Mouse (Mus musculus) retina, postnatal 1 day (tissue): ENCODE results near the gene Nnat.
"Not testable (repeated sequence)": the region's sequence is repeated elsewhere in the genome, so short reads cannot be mapped to it uniquely, and the experiment has no call there.

Experiments used
- DNase-seq: peaks from one replicate; pipeline ENCODE4 v3.0.0-alpha.2; 2012

Nnat gene

DNA sequence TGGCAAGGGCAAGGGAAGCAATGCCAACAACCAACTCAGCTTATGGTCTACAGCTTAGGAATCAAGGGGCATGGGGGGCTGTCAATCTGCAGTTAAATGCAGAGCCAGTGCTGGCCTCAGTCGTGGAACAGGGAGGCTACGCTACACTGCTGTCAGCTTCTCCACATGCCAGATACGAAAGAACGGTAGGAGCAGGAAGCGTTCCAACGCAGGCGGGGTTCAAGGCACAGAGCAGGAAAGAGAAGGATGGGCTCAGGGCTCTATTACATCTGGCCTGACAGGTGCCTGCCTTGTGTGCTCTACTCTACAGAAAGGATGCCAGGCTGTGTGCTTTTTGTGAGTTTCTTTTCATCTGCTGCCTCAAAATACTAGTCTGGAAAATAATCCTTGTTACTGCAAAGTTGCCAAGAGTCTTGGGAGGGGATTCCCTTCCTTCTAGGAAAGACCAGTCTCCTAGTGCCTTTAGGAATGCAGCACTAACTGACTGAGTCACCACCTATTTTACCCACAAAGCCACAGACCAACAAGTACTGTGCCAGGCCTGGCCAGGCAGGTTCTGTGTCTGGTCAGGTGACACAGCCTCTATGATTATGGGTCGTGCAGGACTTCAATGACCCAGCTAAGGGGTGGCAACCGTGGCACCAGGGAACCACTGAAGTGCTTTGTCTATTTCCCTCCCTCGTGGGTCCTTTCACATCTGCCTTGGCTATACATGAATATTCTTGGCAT is 7.6 kb upstream of the Nnat start:
- DNase-seq, result no peak

DNA sequence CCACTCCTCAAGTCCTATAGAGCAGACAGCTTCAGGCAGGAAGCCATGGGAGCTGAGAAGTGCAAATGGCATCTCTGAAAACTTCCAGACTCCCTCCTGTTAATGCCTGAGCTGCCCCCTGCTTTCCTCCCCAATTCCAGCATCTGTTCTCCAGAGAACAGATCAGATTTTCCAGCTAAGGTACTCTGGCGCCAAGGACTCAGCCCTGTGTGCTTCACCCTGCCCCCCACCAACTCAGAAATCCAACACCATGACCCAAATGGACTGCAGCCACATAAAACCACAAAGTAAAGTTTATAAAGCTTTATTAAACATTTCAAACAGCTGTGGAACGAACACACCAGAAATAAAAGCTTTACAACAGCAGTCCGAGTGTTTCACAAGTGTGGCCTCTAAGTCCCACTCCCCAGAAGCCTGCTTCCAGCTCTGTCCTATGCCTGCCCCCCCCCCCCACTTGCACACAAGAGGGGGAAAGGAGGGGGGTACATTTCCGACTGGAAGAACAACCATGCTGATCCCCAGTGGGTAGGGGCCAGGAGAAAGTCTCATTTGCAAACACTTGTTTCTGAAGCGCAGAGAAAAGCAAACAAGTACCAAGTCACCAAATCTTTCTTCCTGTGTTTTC is 3.7 kb upstream of the Nnat start:
- DNase-seq, result no peak

DNA sequence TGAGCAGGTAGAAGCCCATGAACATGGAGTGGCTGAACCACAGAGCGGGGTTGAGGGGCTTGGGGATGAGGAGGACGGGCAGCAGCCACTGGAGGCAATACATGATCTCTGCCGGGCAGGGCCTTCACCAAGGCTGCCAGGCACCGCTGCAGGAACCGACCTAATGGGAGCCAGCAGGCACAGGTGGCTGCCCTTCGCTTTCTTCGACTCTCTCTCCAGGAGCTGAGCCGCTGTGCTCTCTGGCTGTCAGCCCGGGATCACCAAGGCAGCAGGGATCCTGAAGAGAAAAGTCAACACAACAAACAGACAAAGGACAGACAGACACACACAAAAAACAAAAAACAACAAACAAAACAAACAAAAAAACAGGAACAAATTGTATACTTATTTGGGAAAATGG is 1.8 kb upstream of the Nnat start:
- DNase-seq, result no peak

DNA sequence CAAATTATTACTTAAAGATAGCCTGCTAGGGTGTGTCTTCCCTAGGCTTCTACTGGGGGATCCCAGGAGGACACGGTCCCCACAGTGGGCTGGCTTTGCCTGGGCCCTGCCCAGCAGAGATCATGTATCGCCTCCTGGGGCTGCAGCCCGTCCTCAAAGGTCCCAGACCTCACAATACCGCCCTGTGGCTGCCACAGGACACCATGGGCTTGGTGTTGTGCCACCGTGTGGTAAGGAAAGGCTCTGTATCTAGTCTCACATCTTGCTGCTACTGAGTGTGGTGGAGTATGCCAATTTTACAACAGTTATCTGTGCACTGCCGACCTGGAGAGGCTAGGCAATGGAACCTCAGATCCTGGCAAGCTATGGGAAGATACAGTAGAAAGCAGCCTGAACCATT is 1.4 kb upstream of the Nnat start:
- DNase-seq, result peak; percentile 62

DNA sequence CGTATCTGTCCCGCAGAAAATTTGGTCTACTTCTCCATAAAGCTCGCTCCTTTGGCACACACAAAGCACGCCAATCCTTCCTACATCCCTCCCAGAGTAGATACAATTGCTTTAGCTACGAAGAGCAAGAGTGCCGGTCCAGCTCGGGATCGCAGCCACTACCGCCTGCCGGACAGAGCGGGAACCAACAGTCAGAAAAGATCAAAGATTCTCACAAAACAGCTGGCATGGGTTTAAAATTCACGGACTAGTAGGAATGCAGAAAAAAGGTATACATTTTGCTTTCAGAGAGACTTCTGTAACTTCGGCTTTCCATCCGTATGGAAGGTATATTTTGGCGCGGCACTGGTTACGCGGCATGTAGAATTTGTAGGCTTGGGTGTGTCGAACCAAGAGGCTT is 438 bp upstream of the Nnat start:
- peak; percentile 60 for DNase-seq

DNA sequence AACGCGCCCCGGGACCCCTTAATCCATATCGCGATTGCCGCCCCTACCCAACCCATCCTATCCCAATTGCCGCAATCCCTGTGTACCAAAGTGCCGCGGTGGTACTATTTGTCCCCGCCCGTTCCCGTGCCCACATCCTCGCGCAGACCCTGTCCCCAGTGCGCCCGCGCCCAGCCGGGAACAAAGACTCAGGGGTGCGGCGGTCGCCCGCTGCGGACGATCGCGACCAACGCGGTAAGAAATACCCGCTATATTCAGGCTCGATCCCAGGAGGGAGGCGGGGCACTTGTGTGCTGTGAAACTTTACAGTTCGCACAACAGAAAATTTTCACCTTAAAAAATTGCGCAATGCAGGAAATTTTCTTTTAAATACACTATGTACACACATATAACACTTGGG is 424 bp downstream of the Nnat start:
- no peak for DNase-seq

DNA sequence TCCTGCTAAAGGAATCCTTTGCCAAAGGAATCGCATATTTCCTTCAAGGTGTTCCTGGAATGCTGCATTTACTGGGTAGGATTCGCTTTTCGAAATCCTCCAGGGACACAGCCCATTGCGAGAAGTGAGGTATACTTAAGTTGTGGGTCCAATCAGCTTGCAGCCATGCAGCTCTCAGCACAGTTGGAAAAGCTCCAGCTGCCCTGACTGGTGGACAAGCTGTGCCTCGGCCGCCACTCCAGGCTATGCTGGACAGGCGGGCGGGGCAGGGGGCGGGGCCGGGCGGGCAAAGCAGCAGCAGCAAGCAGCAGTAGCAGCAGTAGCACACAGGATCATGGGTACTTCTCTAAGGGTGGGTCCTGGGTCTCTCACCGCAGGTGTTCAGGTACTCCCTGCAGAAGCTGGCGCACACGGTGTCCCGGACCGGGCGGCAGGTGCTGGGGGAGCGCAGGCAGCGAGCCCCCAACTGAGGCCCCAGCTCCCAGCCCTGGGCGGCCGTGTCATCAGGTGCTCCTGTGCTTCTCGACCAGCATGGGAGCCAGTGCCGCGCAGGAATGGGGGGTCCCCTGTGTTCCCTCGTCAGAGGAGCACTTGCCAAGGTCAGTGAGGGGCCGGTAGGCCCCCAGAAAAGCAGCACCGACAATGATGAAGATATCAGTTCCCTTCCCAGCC is 1.4 kb downstream of the Nnat start:
- peak; percentile 95 for DNase-seq

DNA sequence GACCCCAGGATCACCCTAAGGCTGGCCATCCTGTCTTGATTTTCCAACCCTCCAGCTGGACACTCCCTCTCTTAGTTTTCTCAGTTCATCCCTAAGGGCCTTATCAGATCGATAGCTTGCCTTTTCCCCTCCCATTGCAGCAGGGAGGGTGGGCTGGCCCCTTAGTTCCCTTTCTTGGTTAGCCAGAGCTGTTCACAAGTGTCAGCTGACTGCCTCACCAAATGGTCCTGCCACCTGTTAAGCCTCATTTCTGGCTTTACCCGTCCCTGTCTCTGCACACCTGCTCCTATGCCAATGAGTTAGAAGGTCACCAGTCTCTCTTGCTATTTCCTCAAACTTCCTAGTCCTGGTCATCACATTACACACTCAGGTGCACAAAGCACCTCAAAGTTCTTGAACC is 3.2 kb downstream of the Nnat start:
- DNase-seq, result peak; percentile 48

DNA sequence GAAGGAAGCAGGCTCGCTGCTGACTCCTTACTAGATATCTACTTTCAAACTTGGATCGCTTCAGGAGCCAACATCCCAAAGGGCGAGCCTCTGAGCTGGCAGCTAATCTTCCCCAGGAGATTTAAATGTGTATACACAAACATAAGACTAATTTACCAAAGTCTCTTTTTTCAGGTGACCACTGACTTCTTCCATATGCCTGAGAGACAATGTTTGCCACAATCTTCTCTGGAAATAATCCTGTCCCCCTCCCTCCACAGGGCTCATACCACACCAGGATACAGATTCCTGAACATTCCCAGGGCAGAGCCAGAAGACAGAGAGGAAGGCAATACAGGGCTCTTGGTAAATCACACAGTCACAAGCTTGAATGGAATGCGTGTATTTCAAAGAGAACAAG is 4.8 kb downstream of the Nnat start:
- DNase-seq, result no peak

DNA sequence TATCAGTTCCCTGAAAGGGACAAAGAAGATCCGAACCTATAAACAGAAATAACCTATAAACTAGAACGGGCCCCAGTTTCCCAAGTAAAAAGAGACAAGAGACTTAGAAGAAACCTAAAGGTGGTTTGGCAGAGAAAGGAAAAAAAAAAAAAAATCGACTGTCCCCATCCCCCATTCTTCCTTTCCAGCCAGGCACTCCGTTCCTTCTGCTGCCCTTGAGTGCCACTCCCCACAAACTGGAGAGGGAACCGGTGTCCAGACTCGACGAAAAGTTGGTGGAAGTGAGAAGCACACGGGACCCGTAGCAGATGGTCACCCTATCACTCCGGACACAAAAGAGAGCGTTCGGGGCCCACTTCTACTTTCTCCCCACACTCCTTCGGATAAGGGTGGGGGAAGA is 5.6 kb downstream of the Nnat start:
- DNase-seq, result peak; percentile 11

DNA sequence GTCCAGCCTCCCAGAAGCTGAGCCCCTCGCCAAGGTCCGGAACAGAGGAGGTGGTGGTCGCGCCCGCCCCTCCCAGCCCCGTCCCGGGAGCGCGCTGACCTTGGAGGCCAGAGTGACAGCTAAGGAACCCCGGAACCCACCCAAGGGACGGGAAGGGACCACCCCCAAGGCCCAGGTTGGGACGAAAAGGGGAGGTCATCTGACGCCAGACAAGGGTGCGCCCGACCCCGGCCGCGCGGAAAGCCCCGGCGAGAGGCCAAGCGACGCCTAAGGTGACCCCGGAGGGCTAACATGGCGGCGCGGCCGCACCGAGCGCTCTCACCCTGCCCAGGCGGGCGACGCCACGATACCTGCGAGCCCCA is 6.0 kb downstream of the Nnat start:
- no peak for DNase-seq

DNA sequence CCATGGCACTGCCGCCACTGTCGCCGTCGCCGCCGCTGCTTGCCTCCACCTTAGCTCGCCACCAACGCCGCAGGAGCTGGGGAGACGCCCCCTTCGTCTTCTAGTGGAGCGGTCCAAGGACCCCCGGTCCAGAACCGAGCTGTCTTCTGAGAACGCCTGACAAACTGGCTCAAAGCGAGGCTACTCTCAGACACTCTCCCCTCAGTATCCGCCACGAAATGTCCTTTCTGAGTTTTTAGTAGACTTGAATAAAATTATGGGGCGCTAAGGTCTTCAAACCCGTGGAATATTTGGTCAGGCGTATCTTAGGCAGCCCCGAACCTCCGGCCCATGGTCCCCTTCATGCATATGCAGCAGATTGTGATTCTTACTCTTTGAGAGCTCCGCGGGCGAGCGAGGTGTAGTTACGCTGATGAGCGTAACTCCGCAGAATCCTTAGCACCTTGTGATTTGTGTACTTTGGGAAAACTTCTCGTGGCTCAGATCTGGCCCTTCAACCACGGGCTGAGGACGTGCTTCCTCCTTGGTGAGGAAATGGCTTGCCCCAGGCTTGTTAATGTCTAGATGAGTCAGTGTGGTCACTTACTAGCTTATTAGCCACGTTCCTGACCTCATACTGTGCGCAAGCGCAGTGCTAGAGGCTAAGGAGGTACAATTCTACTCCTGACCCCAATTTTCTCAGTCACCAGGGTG is 6.5 kb downstream of the Nnat start:
- peak; percentile 93 for DNase-seq

DNA sequence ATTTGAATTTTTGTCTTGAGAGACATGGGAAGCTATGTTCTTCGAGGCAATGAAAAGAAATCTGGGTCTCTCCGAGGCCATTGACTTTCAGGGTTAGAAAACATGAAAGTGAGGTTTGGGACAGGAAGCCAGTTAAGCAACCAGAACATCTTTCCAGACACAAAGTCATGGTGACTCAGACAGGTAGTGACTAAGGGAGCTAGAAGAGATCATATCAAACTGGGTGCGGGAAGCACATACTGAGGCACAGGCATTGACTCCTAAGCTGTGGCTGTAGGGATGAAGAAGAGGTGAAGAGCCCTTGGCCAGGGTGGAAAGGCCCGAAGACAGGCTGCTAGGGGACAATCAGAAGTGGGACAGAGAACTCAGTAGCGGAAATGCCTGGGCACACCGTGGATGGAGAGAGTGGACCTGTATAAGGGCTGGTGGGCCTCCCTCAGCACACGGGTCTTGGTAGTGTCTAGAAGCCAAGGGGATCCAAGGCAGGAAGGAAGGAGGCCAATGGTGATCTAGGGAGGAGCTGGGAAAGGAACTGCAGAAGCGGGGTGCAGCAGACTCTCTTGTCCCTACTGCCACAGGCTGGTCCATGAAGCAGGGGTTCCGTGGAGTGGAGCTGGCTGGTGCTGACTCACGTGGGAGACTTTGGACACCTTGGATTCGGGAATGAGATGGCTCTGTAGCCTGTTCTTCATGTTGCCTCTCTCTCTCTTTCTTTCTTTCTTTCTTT is 7.5 kb downstream of the Nnat start:
- no peak for DNase-seq

DNA sequence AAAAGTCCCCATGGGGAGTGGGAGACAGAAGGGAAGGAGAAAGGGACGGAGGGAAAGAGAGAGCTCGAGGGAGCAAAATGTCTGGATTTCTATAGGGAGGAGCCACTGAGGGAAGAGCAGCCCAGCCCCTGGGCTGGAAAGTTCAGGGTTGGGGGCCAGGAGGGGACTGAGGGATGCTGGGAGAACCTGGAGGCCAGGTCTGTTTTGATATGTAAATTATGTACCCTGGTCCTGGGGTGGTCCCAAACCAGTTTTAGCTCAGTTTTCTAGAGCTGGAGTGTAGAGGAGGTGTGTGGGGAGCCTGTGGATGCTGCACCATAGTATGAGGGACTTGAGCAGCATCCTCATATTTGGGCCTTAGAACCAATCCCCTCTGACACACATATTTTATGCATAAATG is 9.0 kb downstream of the Nnat start:
- no peak for DNase-seq

DNA sequence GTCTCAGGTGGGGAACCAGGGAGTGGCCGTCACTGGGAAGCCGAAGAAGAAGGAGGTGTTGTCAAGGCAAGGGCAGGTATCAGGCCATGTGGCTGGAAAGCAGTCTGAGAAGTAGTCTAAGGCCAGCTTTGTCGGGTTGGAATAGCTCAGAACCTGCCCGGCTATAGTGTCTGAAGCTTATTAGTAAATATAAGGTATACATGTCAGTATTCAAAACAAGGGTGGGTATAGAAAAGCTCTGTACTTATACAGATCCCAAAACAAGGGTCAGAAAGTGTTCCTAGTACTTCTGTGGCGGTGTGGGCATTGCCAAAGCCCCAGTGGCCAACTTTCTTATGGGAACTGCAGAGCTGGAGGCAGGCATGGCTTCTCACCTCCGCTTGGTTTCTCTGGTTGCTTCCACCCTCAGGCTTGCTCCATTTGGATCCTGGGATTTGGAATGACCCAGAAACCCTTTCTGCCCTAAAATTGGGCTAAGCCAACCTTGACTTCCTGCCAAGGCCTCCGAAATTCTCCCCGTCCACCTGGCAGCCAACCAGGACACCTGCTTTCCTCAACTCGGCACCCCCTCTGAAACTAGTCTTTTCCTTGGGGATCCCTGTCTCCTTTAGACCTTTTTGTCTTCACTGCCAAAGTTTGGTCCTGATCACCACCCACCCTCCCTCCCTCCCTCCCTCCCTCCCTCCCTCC is 10.1 kb downstream of the Nnat start:
- no peak for DNase-seq

DNA sequence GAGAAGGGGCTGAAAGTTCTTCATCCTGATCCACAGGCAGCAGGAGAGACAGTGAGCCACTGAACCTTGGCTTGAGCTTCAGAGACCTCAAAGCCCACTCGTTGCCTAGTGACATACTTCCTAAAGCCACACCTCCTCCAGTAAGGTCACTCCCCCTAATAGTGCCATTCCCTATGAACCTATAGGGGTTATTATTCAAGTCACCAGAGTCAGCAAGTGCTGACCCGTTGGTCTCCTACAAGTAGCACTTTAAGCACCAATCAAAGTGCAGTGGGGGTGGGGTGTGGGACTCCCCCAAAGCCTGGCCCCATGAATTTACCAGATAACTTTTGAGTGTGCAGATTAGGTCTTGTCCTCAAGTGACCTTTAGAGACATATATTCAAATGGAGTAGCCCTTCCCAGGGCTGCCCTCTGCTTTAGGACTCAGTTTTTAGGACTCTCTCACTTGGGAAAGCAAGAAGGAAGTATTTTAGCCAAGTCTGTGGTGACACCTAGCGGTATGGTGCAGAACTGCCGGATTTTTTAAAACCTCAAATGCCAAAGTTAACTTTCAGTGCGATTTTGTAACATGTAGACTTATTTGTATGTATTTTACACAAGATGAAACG is 11.4 kb downstream of the Nnat start, which contains the start of gene Blcap:
TSS of gene Blcap (minus strand) at position 51 of the 609 bp plus-strand sequence.
- peak; percentile 83 for DNase-seq

DNA sequence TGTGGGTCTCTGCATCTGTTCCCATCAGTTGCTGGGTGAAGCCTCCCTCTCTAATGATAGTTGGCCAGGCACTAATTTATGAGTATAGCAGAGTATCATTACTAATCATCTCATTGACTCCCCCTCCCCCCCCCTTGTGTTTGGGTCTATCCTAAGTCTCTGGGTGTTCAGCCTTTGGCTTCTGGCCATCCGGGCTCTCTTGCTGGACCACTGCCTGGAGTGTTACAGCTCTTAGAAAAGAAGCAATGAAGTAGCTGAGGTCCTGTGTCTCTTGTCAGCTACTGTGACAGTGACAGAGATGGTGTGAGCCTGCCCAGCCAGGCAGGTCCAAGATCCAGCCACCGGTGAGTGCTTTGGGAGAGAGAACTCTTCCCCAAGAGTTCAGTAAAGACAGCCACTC is 12.9 kb downstream of the Nnat start:
- no peak for DNase-seq

DNA sequence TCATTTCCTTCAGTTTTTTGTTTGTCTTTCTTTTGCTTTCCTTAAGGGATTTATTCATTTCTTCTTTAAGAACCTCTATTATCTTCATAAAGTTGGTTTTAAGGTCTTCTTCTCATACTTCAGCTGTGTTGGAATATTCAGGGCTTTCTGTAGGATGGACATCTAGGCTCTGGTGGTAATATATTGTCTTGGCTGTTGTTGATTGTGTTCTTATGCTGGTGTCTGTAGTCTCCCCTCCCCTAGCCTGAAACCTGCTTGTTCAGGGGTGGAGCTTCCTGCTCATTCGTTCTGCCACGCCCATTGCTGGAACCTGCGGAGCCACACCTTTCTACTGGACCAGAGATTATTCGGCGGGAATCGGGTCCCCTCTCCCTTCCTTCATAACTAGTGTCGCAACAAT is 25.5 kb downstream of the Nnat start:
- DNase-seq, result not testable (repeated sequence)

DNA sequence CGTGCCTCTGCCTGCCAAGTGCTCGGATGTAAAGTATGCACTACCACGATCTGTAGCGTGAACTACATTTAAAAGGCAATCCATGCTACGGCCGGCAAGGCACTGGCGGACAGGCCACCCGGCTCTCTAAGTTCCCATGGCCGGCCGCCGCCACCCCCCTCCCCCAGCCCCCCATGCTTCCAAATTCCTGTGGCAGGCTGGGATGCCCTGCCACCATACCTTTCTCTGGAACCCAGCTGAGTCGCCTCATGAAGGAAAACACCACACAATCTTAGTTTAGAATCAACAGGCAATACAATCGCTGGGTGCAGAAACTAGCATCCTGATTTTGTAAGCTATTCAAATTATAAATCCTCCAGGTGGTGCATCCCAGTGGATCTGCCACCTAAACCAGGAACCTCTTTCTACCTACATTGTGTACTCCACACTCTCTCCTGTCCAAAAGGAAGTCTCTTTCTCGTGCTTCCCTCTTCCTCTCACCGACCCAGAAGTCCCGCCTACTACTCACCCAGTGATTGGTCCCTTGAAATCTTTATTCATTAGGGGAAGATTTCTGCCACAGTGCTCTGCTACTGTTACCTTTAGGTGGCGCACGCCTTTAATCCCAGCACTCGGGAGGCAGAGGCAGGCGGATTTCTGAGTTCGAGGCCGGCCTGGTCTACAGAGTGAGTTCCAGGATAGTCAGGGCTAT is 37.1 kb downstream of the Nnat start:
- DNase-seq, result no peak

DNA sequence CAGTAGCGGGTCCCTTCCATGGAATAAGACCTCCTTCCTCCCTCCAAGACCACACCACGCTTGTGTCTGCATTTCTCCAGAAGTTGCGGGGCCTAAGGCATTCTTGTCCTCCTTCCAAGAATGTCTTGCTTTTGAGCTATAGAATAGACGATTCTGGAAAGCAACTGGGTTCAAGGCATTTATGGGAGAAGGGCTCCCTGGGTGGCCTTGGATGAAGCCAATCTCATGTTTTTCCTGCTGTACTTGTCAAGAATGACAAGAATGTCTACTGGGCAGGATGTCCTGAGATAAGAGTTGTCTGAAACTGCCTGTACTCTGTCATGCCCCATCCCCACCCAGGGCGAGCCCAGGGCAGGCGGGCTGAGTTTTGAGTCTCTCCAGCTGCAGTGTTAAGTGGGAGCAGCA is 41.6 kb downstream of the Nnat start:
- no peak for DNase-seq

DNA sequence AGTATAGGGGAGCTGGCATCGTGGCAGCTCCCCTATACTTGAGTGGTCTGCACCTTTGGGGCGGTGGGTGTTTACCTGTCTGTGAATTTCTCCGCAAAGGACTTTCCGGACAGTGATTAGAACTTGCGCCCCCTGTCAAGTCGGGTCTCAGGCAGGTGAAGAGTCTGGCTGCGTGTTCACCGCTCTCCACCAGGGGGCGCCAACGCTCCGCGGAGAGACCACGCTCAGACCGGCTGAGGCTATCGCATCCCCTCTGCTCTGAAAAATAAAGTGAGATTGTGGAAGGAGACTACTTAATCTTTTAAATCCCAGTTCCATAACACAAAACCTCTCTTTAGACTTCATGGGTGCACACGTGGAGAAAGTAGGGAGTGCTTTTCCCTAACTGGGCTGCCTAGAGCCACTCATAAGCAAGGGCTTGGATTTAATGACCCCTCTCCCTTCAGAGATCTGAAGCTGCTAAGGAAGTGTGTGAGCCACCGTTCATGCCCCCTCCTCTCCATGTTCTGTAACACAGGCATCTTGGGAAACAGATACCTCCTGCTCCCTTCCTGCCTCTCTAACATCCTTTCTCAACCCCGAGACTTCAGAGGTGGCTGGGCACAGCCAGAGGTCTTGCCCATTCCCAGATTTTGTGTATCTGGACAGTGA is 45.3 kb downstream of the Nnat start:
- peak; percentile 76 for DNase-seq
